Mouse (Mus musculus): ENCODE measurements around the gene Hpse. TPM values are rescaled to one million over a fixed set of nuclear protein-coding genes. Genes with fewer than 3 reads are reported as not detected.

The Hpse gene
- 0.54 and 0.82 TPM in 2 replicates for polyA plus RNA-seq (2016; fragmentation: Nextera tagmentation; extraction: Ambion mirVana)

- peak within 1 kb of the TSS; percentile 61 for H3K9ac ChIP-seq
- ATAC-seq (ENCODE audit: low FRiP score): peak; percentile 74
- peaks cover 39% of the 10 kb centered on the region for H3K27me3 ChIP-seq
- H3K27ac ChIP-seq: no peak within 1 kb of the TSS
- no peaks in the 10 kb centered on the region for H3K36me3 ChIP-seq (replicated peaks)
- peak within 1 kb of the TSS; percentile 95 for H3K4me2 ChIP-seq
- H3K9me3 ChIP-seq: 0 out of 2 replicates have a peak, but pooled peaks cover 7% of the 10 kb centered on the region
- WGBS: under 1% methylated on average over 53 of the region's 56 CpGs
- peak within 1 kb of the TSS; percentile 51 for H3K4me3 ChIP-seq (replicated peaks)
- H3K4me1 ChIP-seq: peaks cover 13% of the 10 kb centered on the region
Observed at GRCm38 (mm10) chr5:100719235-100720088, at the start of gene Hpse. Hpse (minus strand) TSS chr5:100719716.

- no peak for ATAC-seq (ENCODE audit: low FRiP score)
- Histone ChIP-seq H3K27me3 (no peaks in the 10 kb centered on the region), H3K36me3 (replicated peaks) (peaks cover 89% of the 10 kb centered on the region)
Observed at GRCm38 (mm10) chr5:100766026-100766425, 46.5 kb upstream of the Hpse start.

DNA sequence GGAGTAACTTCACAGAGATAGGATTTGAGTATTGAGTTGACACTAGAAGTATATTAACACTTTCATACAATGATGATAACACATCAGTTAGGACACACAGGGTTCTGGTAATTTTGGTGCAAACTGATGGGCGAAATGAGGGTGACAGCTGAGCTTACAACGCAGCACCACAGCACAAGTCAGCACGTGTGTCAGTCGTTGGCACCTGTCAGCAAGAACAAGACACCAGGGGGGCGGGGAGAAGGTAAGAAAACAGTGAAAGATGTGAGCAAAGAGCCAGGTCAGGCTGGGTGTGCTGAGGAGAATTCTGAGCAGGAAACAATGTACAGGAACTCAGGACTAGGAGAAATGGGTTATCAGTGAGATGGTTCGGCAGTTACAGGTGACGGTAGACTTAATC lies 42.2 kb upstream of the Hpse start:
- no peak overlapping the region for H3K4me3 ChIP-seq (replicated peaks)
- 89% methylated on average over 7 of the region's 7 CpGs for WGBS
- H3K4me1 ChIP-seq: no peaks in the 10 kb centered on the region
- no peak overlapping the region for H3K9ac ChIP-seq
- peaks cover 49% of the 10 kb centered on the region for H3K36me3 ChIP-seq (replicated peaks)
- no peaks in the 10 kb centered on the region for H3K27me3 ChIP-seq
- H3K9me3 ChIP-seq: no peaks in the 10 kb centered on the region
- ATAC-seq (ENCODE audit: low FRiP score): no peak
- H3K27ac ChIP-seq: no peak overlapping the region
- no peak overlapping the region for H3K4me2 ChIP-seq

More at GRCm38 (mm10) chr5:100766026-100766425, 46.5 kb upstream of the Hpse start:
- Histone ChIP-seq H3K4me2 (no peak overlapping the region), H3K9ac (no peak overlapping the region), H3K27ac (no peak overlapping the region), H3K4me3 (replicated peaks) (no peak overlapping the region), H3K4me1 (no peaks in the 10 kb centered on the region), H3K9me3 (no peaks in the 10 kb centered on the region)
- WGBS: 89% methylated on average over 7 of the region's 7 CpGs

GRCm38 (mm10) chr5:100760049-100760663 lies 40.6 kb upstream of the Hpse start:
- no peak overlapping the region for H3K4me2 ChIP-seq
- no peaks in the 10 kb centered on the region for H3K27me3 ChIP-seq
- peak; percentile 60; the same call in 1 of the 2 replicates for ATAC-seq (ENCODE audit: low FRiP score)
- H3K27ac ChIP-seq: 0 out of 2 replicates have a peak overlapping the region, but pooled peaks have one; percentile 32
- no peaks in the 10 kb centered on the region for H3K9me3 ChIP-seq
- no peak overlapping the region for H3K4me3 ChIP-seq (replicated peaks)
- H3K36me3 ChIP-seq (replicated peaks): peaks cover 34% of the 10 kb centered on the region
- 76% methylated on average over 10 of the region's 10 CpGs for WGBS
- H3K4me1 ChIP-seq: no peaks in the 10 kb centered on the region
- H3K9ac ChIP-seq: no peak overlapping the region

- Histone ChIP-seq H3K27me3 (no peaks in the 10 kb centered on the region), H3K4me1 (no peaks in the 10 kb centered on the region), H3K36me3 (replicated peaks) (peaks cover 13% of the 10 kb centered on the region), H3K27ac (no peak overlapping the region), H3K4me3 (replicated peaks) (no peak overlapping the region), H3K9me3 (no peaks in the 10 kb centered on the region), H3K9ac (no peak overlapping the region), H3K4me2 (no peak overlapping the region)
- whole genome bisulfite sequencing: 93% methylated on average over 5 of the region's 5 CpGs
- no peak for ATAC-seq (ENCODE audit: low FRiP score)
Observed at GRCm38 (mm10) chr5:100758121-100758520, 38.6 kb upstream of the Hpse start.

DNA sequence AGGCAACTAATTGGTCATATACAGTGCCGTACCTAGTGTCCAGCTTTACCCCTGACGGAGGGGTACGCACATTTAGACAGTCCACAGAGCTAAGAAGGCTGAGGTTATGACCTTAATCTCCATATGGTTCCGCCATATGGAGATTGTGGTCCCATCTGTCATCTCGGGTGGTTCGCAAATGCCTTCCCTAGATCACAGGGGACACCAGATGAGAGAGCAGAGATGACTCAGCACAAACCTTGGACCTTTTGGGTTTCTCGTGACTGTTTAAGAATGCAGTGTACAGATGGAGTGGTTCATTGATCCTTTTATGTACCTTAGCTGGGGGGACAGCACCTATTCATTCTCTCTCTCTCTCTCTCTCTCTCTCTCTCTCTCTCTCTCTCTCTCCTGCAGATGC lies 33.9 kb upstream of the Hpse start:
- 0 out of 2 replicates have a peak, but pooled peaks have one; percentile 14 for ATAC-seq (ENCODE audit: low FRiP score)
- Histone ChIP-seq H3K27me3 (no peaks in the 10 kb centered on the region), H3K9ac (no peak overlapping the region), H3K4me1 (peaks cover 7% of the 10 kb centered on the region), H3K27ac (no peak overlapping the region), H3K9me3 (no peaks in the 10 kb centered on the region), H3K4me3 (replicated peaks) (no peak overlapping the region), H3K36me3 (replicated peaks) (no peaks in the 10 kb centered on the region), H3K4me2 (no peak overlapping the region)
- 65% methylated on average over 7 of the region's 7 CpGs for WGBS

GRCm38 (mm10) chr5:100751655-100752054 lies 32.1 kb upstream of the Hpse start:
- no peak overlapping the region for H3K9ac ChIP-seq
- no peaks in the 10 kb centered on the region for H3K27me3 ChIP-seq
- H3K4me1 ChIP-seq: peaks cover 7% of the 10 kb centered on the region
- ATAC-seq (ENCODE audit: low FRiP score): peak; percentile 51
- WGBS: 51% methylated on average over 4 of the region's 4 CpGs
- no peaks in the 10 kb centered on the region for H3K36me3 ChIP-seq (replicated peaks)
- no peak overlapping the region for H3K4me2 ChIP-seq
- H3K27ac ChIP-seq: 0 out of 2 replicates have a peak overlapping the region, but pooled peaks have one; percentile 13
- no peaks in the 10 kb centered on the region for H3K9me3 ChIP-seq
- no peak overlapping the region for H3K4me3 ChIP-seq (replicated peaks)

DNA sequence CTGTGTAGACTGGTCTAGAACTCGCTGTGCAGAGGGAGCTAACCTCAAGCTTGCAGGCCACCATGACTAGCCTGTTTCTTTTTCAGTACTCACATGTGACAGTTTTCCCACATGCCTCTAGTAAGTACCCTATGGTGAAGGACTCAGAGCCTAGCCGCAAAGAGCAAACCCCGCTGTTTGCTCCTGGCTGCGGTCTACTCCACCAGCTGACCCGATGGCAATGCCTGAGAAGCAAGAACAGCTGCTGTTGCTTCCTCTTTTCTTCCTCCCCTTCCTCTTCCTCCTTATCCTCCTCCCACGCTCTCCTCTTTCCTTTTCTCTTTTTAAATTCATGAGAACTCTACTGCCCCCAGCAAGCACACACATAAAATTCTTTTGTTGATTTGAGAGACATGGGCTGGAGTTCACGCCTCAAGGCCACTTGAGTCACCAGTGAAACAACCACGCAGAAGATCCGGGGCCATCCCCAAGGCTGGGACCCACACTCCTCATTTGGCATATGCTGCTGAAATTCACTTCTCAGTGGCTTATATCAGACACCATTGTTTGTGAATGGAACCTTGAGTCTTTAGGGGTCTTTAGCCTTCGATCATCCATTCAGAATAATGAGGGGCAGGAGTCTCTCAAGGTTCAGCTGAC lies 31.2 kb upstream of the Hpse start:
- H3K9me3 ChIP-seq: no peaks in the 10 kb centered on the region
- 88% methylated on average over 10 of the region's 10 CpGs for WGBS
- H3K4me2 ChIP-seq: no peak overlapping the region
- no peak overlapping the region for H3K4me3 ChIP-seq (replicated peaks)
- peak overlapping the region; percentile 25; the same call in 1 of the 2 replicates for H3K27ac ChIP-seq
- no peaks in the 10 kb centered on the region for H3K27me3 ChIP-seq
- no peak for ATAC-seq (ENCODE audit: low FRiP score)
- H3K9ac ChIP-seq: no peak overlapping the region
- H3K36me3 ChIP-seq (replicated peaks): no peaks in the 10 kb centered on the region
- peaks cover 7% of the 10 kb centered on the region for H3K4me1 ChIP-seq

- Histone ChIP-seq H3K9ac (no peak overlapping the region), H3K4me2 (no peak overlapping the region), H3K27me3 (no peaks in the 10 kb centered on the region), H3K27ac (no peak overlapping the region), H3K9me3 (peaks cover 12% of the 10 kb centered on the region; the same call in 1 of the 2 replicates), H3K4me1 (no peaks in the 10 kb centered on the region), H3K4me3 (replicated peaks) (no peak overlapping the region), H3K36me3 (replicated peaks) (no peaks in the 10 kb centered on the region)
- 94% methylated on average over 8 of the region's 8 CpGs for WGBS
- no peak for ATAC-seq (ENCODE audit: low FRiP score)
Observed at GRCm38 (mm10) chr5:100738802-100739201, 19.3 kb upstream of the Hpse start.

DNA sequence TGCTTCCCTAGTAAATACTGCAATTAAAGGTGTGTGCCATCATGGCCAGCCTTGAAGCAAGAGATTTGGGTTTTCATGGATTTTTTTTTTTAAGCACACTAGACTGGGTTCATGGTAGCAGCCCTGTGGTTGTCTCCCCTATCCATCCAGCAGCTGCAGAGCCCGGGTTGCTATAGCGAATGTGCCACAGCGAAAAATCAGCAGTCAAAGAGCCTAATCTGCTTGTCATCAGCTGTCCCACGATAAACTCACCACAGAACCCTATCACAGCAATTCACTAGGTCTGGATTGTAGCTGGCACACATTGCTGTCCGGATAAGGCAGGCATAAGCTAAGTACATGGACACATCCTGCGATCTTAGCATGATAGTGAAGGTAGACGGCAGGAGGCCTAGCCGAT lies 17.4 kb upstream of the Hpse start:
- H3K9me3 ChIP-seq: peaks cover 12% of the 10 kb centered on the region; the same call in 1 of the 2 replicates
- H3K27me3 ChIP-seq: no peaks in the 10 kb centered on the region
- no peaks in the 10 kb centered on the region for H3K36me3 ChIP-seq (replicated peaks)
- H3K4me2 ChIP-seq: no peak overlapping the region
- H3K27ac ChIP-seq: no peak overlapping the region
- no peaks in the 10 kb centered on the region for H3K4me1 ChIP-seq
- 90% methylated on average over 8 of the region's 8 CpGs for WGBS
- ATAC-seq (ENCODE audit: low FRiP score): no peak
- no peak overlapping the region for H3K9ac ChIP-seq
- H3K4me3 ChIP-seq (replicated peaks): no peak overlapping the region

DNA sequence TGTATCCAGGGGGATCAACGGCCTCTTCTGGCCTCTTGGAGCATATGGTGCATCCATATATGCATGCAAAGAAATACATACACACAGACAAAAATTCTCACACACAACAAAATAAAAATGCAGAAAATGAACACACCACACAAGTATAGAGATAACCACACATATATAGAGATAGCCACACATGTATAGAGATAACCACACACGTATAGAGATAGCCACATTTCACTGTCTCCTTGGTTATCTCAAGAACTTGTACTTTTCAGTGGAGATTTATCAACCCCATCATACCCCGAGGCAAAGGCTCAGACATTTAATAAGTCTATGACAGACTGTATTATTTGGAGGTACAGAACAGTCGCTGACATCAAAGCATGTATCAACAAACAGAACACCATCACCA lies 15.0 kb upstream of the Hpse start:
- Histone ChIP-seq H3K9me3 (peaks cover 4% of the 10 kb centered on the region; the same call in 1 of the 2 replicates), H3K36me3 (replicated peaks) (no peaks in the 10 kb centered on the region), H3K9ac (no peak overlapping the region), H3K27ac (no peak overlapping the region), H3K4me2 (no peak overlapping the region), H3K4me1 (no peaks in the 10 kb centered on the region), H3K4me3 (replicated peaks) (no peak overlapping the region), H3K27me3 (no peaks in the 10 kb centered on the region)
- 88% methylated on average over 4 of the region's 4 CpGs for WGBS
- ATAC-seq (ENCODE audit: low FRiP score): no peak

DNA sequence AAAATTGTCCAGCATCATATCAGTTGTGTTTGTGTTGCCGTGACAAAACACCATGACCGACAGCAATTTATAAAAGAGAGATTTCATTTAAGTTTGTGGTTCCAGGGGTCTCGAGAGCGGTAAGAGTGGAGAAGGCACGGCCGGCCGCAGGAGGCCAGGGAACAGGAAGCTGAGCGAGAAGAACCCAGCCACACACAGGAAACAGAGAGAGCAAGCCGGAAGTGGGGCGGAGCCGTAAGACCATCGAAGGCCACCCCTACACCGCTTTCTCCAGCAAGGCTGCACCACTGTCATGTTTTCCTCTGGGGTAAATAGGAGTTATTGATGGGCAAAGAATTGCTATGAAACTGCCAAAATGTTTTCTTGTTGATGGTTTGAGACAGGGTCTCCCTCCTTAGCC lies 9.2 kb upstream of the Hpse start:
- Histone ChIP-seq H3K4me1 (no peaks in the 10 kb centered on the region), H3K27ac (no peak overlapping the region), H3K4me3 (replicated peaks) (no peak overlapping the region), H3K9ac (no peak overlapping the region), H3K4me2 (no peak overlapping the region), H3K27me3 (no peaks in the 10 kb centered on the region), H3K9me3 (0 out of 2 replicates have a peak, but pooled peaks cover 3% of the 10 kb centered on the region), H3K36me3 (replicated peaks) (no peaks in the 10 kb centered on the region)
- WGBS: 93% methylated on average over 13 of the region's 13 CpGs
- no peak for ATAC-seq (ENCODE audit: low FRiP score)

Data from forebrain, embryonic 12.5 days (tissue).